Mouse (Mus musculus): ENCODE measurements around the gene Il16.

The Il16 gene

GRCm38 (mm10) chr7:83745413-83746106, at the start of gene Il16:
Gene Il16 (minus strand): TSS chr7:83745726.
- DNase-seq = no peak

- DNase-seq = peak; percentile 29 to 55
Measured at GRCm38 (mm10) chr7:83794705-83795104, 49.2 kb upstream of the Il16 start, which contains the start of gene Cfap161. Gene Cfap161 (minus strand): TSS chr7:83794880.

GRCm38 (mm10) chr7:83794006-83794683, 48.6 kb upstream of the Il16 start:
- no peak for DNase-seq

- no peak for DNase-seq
Measured at GRCm38 (mm10) chr7:83780881-83781280, 35.4 kb upstream of the Il16 start.

GRCm38 (mm10) chr7:83780026-83780425, 34.5 kb upstream of the Il16 start:
- no peak for DNase-seq

- DNase-seq = no peak
Measured at GRCm38 (mm10) chr7:83779028-83779427, 33.5 kb upstream of the Il16 start.

GRCm38 (mm10) chr7:83778516-83778915, 33.0 kb upstream of the Il16 start:
- no peak for DNase-seq

- DNase-seq = peak; percentile 11 to 31
Measured at GRCm38 (mm10) chr7:83774721-83775120, 29.2 kb upstream of the Il16 start.

- no peak for DNase-seq
Measured at GRCm38 (mm10) chr7:83763674-83764073, 18.1 kb upstream of the Il16 start.

GRCm38 (mm10) chr7:83762336-83762735, 16.8 kb upstream of the Il16 start:
- no peak for DNase-seq

- no peak for DNase-seq
Measured at GRCm38 (mm10) chr7:83751055-83751454, 5.5 kb upstream of the Il16 start.

- no peak for DNase-seq
Measured at GRCm38 (mm10) chr7:83748405-83748804, 2.9 kb upstream of the Il16 start.

GRCm38 (mm10) chr7:83746107-83746687, 671 bp upstream of the Il16 start:
- DNase-seq = no peak

- DNase-seq = no peak
Measured at GRCm38 (mm10) chr7:83745065-83745412, 487 bp downstream of the Il16 start.

GRCm38 (mm10) chr7:83744250-83744649, 1.3 kb downstream of the Il16 start:
- no peak for DNase-seq

- no peak for DNase-seq
Measured at GRCm38 (mm10) chr7:83742690-83743089, 2.8 kb downstream of the Il16 start.

GRCm38 (mm10) chr7:83742026-83742425, 3.5 kb downstream of the Il16 start:
- DNase-seq = no peak

GRCm38 (mm10) chr7:83739680-83740310, 5.7 kb downstream of the Il16 start:
- no peak for DNase-seq

- no peak for DNase-seq
Measured at GRCm38 (mm10) chr7:83738623-83739462, 6.7 kb downstream of the Il16 start.

- no peak for DNase-seq
Measured at GRCm38 (mm10) chr7:83737914-83738490, 7.5 kb downstream of the Il16 start.

GRCm38 (mm10) chr7:83736341-83737115, 9.0 kb downstream of the Il16 start:
- DNase-seq = no peak

All from kidney, postnatal 36 days (tissue).